Mouse (Mus musculus) layer of hippocampus, adult 2 months (tissue): Measurements from ENCODE around the gene Gabrb1. TPM values are rescaled to one million over a fixed set of nuclear protein-coding genes. Genes with fewer than 3 reads are reported as not detected.
A peak's percentile ranks its signal among the peaks of the same experiment; 100 is the strongest.

Experiments used
- DNase-seq, 2 experiments: peaks; one replicate each; pipeline ENCODE4 v3.0.0; 2022; ENCODE audit warnings: low spot score in 2 of 2
- H3K27ac ChIP-seq: fragments of 200-600 bp; 2 replicates; pipeline ENCODE4 v1.8.1; 2022
- H3K4me3 ChIP-seq: fragments of 200-600 bp; 2 replicates; pipeline ENCODE4 v1.8.1; 2022; ENCODE audit warnings: mild to moderate bottlenecking
- CTCF ChIP-seq: fragments of 200-600 bp; conservative IDR thresholded peaks from 2 replicates; pipeline ENCODE4 v1.8.1; 2022; ENCODE audit warnings: antibody characterized with exemption, mild to moderate bottlenecking, moderate library complexity
- total RNA-seq, 2 experiments: library from RNA; stranded (reverse); gene quantifications; 2 replicates each; pipeline ENCODE4 v1.2.3; 2021

Gene Gabrb1
- total RNA-seq, 2 experiments from 2014 or later, result 138 to 147 TPM

- TF ChIP-seq CTCF, result no peak
- no peak overlapping the region for H3K27ac ChIP-seq
Measured at GRCm38 (mm10) chr5:71903399-71903798, 245.5 kb downstream of the Gabrb1 start.

GRCm38 (mm10) chr5:71914028-71914427 lies 256.1 kb downstream of the Gabrb1 start:
- no peak overlapping the region for H3K27ac ChIP-seq
- TF ChIP-seq CTCF, result no peak
- H3K4me3 ChIP-seq, result no peak overlapping the region
- DNase-seq, result no peak

More at GRCm38 (mm10) chr5:71903399-71903798, 245.5 kb downstream of the Gabrb1 start:
- no peak overlapping the region for H3K4me3 ChIP-seq
- no peak for DNase-seq

DNA sequence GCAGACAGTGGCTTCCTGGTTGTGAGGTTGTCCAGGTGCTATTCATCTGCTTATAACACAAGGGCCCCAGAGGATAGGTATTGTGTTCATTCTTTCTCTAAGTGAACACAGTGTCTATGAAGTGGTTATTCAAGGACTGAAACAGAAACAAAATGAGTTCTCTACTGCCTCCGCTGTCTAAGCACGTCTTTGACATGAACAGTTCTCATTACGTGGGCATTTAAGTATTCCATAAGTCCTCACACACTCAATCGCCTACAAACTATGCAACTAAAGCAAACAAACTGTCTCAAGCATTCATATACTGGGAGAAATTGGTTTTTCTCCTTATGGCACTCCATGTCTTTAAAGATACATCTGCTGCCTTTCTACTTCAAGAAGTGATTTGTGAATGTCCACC lies 257.8 kb downstream of the Gabrb1 start:
- Histone ChIP-seq H3K27ac (peak overlapping the region; percentile 87; the same call in 1 of the 2 replicates), H3K4me3 (no peak overlapping the region)
- DNase-seq, result no peak
- TF ChIP-seq CTCF, result no peak

- TF ChIP-seq CTCF, result no peak
- Histone ChIP-seq H3K4me3 (no peak overlapping the region), H3K27ac (peak overlapping the region; percentile 87)
- DNase-seq, result peak; percentile 81 to 87
Measured at GRCm38 (mm10) chr5:71917206-71917605, 259.3 kb downstream of the Gabrb1 start.

DNA sequence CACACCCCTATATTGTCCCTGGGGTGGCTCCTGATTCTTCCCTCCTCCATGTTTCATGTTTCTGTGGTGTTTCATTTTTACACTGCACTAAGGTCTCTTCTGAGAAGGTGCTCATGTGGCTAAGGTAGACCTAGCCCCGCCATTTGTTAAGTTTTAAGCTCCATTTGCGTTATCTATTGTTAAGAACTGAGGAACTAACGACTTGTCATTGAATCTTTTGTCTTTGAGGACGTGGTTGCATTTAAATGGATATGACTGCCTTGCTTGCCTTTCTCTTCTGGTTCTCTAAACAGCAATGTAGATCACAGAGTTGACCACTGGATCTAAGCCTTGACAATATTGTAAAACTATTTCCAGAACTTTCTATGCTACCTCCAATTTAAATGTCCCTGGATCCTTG lies 265.7 kb downstream of the Gabrb1 start:
- H3K4me3 ChIP-seq, result no peak overlapping the region
- H3K27ac ChIP-seq, result no peak overlapping the region
- TF ChIP-seq CTCF, result no peak
- DNase-seq, result no peak

DNA sequence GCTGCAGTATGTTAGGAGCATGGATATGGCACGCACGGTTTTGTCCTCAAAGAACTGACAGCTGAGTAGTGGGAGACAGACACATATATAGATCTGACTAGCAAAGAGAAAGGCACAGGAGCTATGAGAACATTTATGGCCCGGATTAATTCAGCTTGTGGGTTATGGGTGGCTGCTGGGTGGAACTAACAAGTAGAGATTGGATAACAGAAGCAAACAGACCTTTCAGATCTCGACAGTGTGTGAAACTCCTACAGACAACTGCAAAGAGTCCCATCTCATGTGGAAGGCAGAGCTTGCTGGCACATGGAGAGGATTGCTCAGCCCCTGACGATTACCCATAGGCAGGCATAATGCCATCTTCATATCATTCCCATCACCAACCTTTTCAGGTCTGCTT lies 268.4 kb downstream of the Gabrb1 start:
- Histone ChIP-seq H3K4me3 (no peak overlapping the region), H3K27ac (peak overlapping the region; percentile 68)
- peak; percentile 19 to 36 for DNase-seq
- no peak for TF ChIP-seq CTCF

- Histone ChIP-seq H3K4me3 (no peak overlapping the region), H3K27ac (no peak overlapping the region; the same call in 1 of the 2 replicates)
- no peak for DNase-seq
- no peak for TF ChIP-seq CTCF
Measured at GRCm38 (mm10) chr5:71930036-71930435, 272.1 kb downstream of the Gabrb1 start.

GRCm38 (mm10) chr5:71951398-71951797 lies 293.5 kb downstream of the Gabrb1 start:
- DNase-seq, result no peak
- no peak overlapping the region for H3K27ac ChIP-seq
- TF ChIP-seq CTCF, result no peak
- no peak overlapping the region for H3K4me3 ChIP-seq

DNA sequence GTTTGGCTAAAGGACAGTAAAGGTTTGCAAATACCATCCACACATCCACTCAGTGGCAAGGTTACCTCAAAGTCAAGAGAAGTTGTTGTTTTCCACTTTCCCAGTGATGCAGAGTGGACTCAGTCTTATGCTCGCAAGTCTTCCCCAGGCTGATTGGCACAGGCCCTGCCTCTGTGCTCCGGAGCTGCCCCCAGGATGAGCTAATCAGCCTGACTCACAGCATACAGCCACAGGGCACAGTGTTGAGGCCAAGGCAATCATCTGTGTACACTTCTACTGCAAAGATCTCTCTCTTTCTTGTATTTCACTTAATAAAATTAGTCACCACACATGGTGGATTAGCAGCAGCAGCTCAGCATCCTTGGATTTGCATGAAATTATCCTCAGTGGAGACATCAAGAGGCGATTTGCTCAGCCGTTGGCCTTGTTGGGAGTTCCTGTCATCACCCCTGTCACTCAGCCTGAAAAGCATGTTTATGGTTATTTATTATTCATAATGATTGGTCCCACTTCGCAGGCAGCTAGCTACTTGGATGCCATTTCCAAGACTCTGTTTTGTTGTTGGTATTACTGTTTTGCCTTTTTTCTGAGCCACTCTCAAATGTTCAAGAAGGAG lies 297.3 kb downstream of the Gabrb1 start:
- DNase-seq, result no peak
- H3K27ac ChIP-seq, result peak overlapping the region; percentile 74
- H3K4me3 ChIP-seq, result no peak overlapping the region
- no peak for TF ChIP-seq CTCF

GRCm38 (mm10) chr5:71964876-71965432 lies 307.0 kb downstream of the Gabrb1 start:
- Histone ChIP-seq H3K4me3 (no peak overlapping the region), H3K27ac (peak overlapping the region; percentile 76)
- DNase-seq, result no peak
- TF ChIP-seq CTCF, result no peak

DNA sequence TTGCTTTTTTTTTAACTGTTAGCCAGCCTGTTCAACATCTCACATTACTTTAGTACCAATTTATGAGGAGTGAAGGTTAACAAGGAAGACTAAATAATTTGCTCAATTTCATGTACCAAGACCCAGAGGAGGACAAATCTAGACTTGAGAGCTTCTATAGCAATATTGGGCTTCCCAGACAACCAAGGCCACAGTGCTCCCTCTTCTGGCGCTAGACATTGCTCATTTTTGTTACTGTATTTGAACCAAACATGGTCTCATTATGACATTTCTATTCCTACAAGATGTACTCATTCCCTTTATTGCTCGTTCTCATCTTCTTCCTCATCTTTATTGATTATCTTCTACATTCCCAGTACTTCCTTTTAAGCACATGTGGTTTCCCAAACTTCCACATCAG lies 307.6 kb downstream of the Gabrb1 start:
- peak; percentile 66 for TF ChIP-seq CTCF
- Histone ChIP-seq H3K27ac (peak overlapping the region; percentile 76), H3K4me3 (no peak overlapping the region)
- DNase-seq, result no peak

GRCm38 (mm10) chr5:71970140-71970800 lies 312.4 kb downstream of the Gabrb1 start:
- no peak for TF ChIP-seq CTCF
- Histone ChIP-seq H3K27ac (peak overlapping the region; percentile 89), H3K4me3 (no peak overlapping the region)
- DNase-seq, result peak; percentile 44 to 68

GRCm38 (mm10) chr5:71972831-71973230 lies 314.9 kb downstream of the Gabrb1 start:
- no peak for DNase-seq
- no peak for TF ChIP-seq CTCF
- H3K27ac ChIP-seq, result peak overlapping the region; percentile 89
- no peak overlapping the region for H3K4me3 ChIP-seq

DNA sequence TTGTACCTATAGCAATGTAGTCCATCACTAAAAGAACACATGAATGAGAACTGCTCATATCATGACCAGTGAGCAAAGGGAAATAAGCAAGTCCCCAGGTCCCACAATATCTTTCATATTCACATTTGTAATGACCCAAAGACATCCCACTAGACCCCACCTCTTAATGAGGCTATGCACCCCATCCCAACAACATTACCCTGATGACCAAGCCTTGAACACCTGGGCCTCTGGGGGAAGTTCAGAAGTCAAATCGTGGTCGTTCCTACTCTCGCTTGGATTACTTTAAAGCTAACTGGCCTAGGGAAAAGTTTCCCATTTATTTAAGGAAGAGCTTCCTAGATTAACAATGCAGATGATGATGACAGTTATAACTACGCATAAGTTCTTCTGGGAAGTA lies 318.2 kb downstream of the Gabrb1 start:
- H3K27ac ChIP-seq, result peak overlapping the region; percentile 87
- no peak for TF ChIP-seq CTCF
- DNase-seq, result no peak
- no peak overlapping the region for H3K4me3 ChIP-seq
